ENCODE assay signal across 8 mouse cellular contexts in genomic region chr10:127739661-127740161, GRCm38 (mm10). TPM values are rescaled to one million over a fixed set of nuclear protein-coding genes. Genes with fewer than 3 reads are reported as not detected.
DNase-seq lines count a peak whose midpoint lies in the region; ATAC-seq and TF ChIP-seq lines count a peak whose summit lies in the region.

No protein-coding gene starts in this region.

- no peak for TF ChIP-seq CTCF in ES-Bruce4 (IDR thresholded peaks at IDR 0.05; ENCODE audit: low read depth, low read length)

- WGBS in heart, embryonic 10.5 days = 0% methylated on average over 53 of the region's 55 CpGs
- WGBS in embryonic facial prominence, embryonic 13.5 days = under 1% methylated on average over 48 of the region's 55 CpGs
- under 1% methylated on average over 33 of the region's 55 CpGs for WGBS in intestine, embryonic 14.5 days
- WGBS in lung, embryonic 15.5 days = under 1% methylated on average over 28 of the region's 55 CpGs

- no peak for TF ChIP-seq EP300 in ES-Bruce4 (IDR thresholded peaks at IDR 0.05; ENCODE audit: insufficient read depth, low read depth, low read length)

- no peaks in the 10 kb centered on the region for H3K27me3 ChIP-seq in heart, embryonic 10.5 days (ENCODE audit: insufficient read depth, poor library complexity, severe bottlenecking)
- no peaks in the 10 kb centered on the region for H3K27me3 ChIP-seq in ES-Bruce4 (ENCODE audit: control insufficient read depth, insufficient read depth, low read length, poor library complexity, severe bottlenecking)
- H3K27me3 ChIP-seq in embryonic facial prominence, embryonic 13.5 days = no peaks in the 10 kb centered on the region
- H3K27me3 ChIP-seq in intestine, embryonic 14.5 days (replicated peaks; ENCODE audit: control insufficient read depth, insufficient read depth, low read length) = no peaks in the 10 kb centered on the region
- H3K27me3 ChIP-seq in lung, embryonic 15.5 days = no peaks in the 10 kb centered on the region

- TF ChIP-seq POLR2A in ES-Bruce4 (IDR thresholded peaks at IDR 0.05; ENCODE audit: insufficient read depth, low read length) = no peak

- H3K27ac ChIP-seq in heart, embryonic 10.5 days = peak overlapping the region; percentile 96
- no peak overlapping the region for H3K27ac ChIP-seq in ES-Bruce4 (ENCODE audit: insufficient read depth, low read length)
- H3K27ac ChIP-seq in embryonic facial prominence, embryonic 13.5 days = peak overlapping the region; percentile 87
- peak overlapping the region; percentile 79 for H3K27ac ChIP-seq in intestine, embryonic 14.5 days (ENCODE audit: low read depth)
- peak overlapping the region; percentile 79 for H3K27ac ChIP-seq in lung, embryonic 15.5 days

- peaks cover 25% of the 10 kb centered on the region for H3K4me1 ChIP-seq in heart, embryonic 10.5 days
- peaks cover 1% of the 10 kb centered on the region for H3K4me1 ChIP-seq in ES-Bruce4 (ENCODE audit: control insufficient read depth, insufficient read depth, low read length)
- peaks cover 9% of the 10 kb centered on the region for H3K4me1 ChIP-seq in embryonic facial prominence, embryonic 13.5 days
- peaks cover 18% of the 10 kb centered on the region for H3K4me1 ChIP-seq in intestine, embryonic 14.5 days (replicated peaks; ENCODE audit: control insufficient read depth, insufficient read depth, low read length)
- peaks cover 14% of the 10 kb centered on the region for H3K4me1 ChIP-seq in lung, embryonic 15.5 days

- H3K4me3 ChIP-seq in heart, embryonic 10.5 days = peak overlapping the region; percentile 99
- peak overlapping the region; percentile 87 for H3K4me3 ChIP-seq in ES-Bruce4 (ENCODE audit: low read depth, low read length)
- peak overlapping the region; percentile 97 for H3K4me3 ChIP-seq in embryonic facial prominence, embryonic 13.5 days
- peak overlapping the region; percentile 87 for H3K4me3 ChIP-seq in intestine, embryonic 14.5 days (ENCODE audit: low read depth, low read length)
- H3K4me3 ChIP-seq in lung, embryonic 15.5 days = peak overlapping the region; percentile 92

- DNase-seq in heart, embryonic 10.5 days (ENCODE audit: low spot score) = no peak
- no peak for DNase-seq in heart, adult 9 months (ENCODE audit: low spot score in 2 of 2)
- peak; percentile 79 for DNase-seq in intestine, embryonic 14.5 days (ENCODE audit: low spot score)
- peak; percentile 43 to 75 for DNase-seq in spleen, postnatal 4 days (ENCODE audit: low spot score in 2 of 2)
- DNase-seq in ovary, postnatal 36 days (ENCODE audit: low spot score) = no peak

- peaks cover 35% of the 10 kb centered on the region for H3K36me3 ChIP-seq in heart, embryonic 10.5 days
- peaks cover 22% of the 10 kb centered on the region for H3K36me3 ChIP-seq in ES-Bruce4 (ENCODE audit: control insufficient read depth, insufficient read depth, low read length, poor library complexity, severe bottlenecking)
- H3K36me3 ChIP-seq in embryonic facial prominence, embryonic 13.5 days = peaks cover 35% of the 10 kb centered on the region
- H3K36me3 ChIP-seq in intestine, embryonic 14.5 days (ENCODE audit: control insufficient read depth, insufficient read depth, low read length) = peaks cover 34% of the 10 kb centered on the region
- H3K36me3 ChIP-seq in lung, embryonic 15.5 days = peaks cover 35% of the 10 kb centered on the region

- peak overlapping the region; percentile 73 for H3K4me2 ChIP-seq in embryonic facial prominence, embryonic 13.5 days
- H3K4me2 ChIP-seq in intestine, embryonic 14.5 days (ENCODE audit: low read length) = peak overlapping the region; percentile 86
- peak overlapping the region; percentile 58 for H3K4me2 ChIP-seq in lung, embryonic 15.5 days

- no peaks in the 10 kb centered on the region for H3K9me3 ChIP-seq in heart, embryonic 10.5 days
- H3K9me3 ChIP-seq in ES-Bruce4 (replicated peaks; ENCODE audit: control insufficient read depth, insufficient read depth, low read length, poor library complexity, severe bottlenecking) = no peaks in the 10 kb centered on the region
- H3K9me3 ChIP-seq in embryonic facial prominence, embryonic 13.5 days = no peaks in the 10 kb centered on the region
- no peaks in the 10 kb centered on the region for H3K9me3 ChIP-seq in intestine, embryonic 14.5 days (ENCODE audit: control insufficient read depth, low read length)
- H3K9me3 ChIP-seq in lung, embryonic 15.5 days = no peaks in the 10 kb centered on the region

- peak; percentile 64 for ATAC-seq in embryonic facial prominence, embryonic 13.5 days (ENCODE audit: insufficient number of reproducible peaks, insufficient read depth, low FRiP score, low TSS enrichment, low read depth)
- peak; percentile 59 for ATAC-seq in intestine, embryonic 14.5 days (replicated peaks; ENCODE audit: low FRiP score, low TSS enrichment, low read depth)
- peak; percentile 62 for ATAC-seq in lung, embryonic 15.5 days (ENCODE audit: borderline replicate concordance, extremely low read depth, low FRiP score, low TSS enrichment)

- peak overlapping the region; percentile 97 for H3K9ac ChIP-seq in ES-Bruce4 (ENCODE audit: low read depth, poor library complexity, severe bottlenecking)
- H3K9ac ChIP-seq in embryonic facial prominence, embryonic 13.5 days = peak overlapping the region; percentile 98
- H3K9ac ChIP-seq in intestine, embryonic 14.5 days (ENCODE audit: low read length) = peak overlapping the region; percentile 96
- peak overlapping the region; percentile 96 for H3K9ac ChIP-seq in lung, embryonic 15.5 days

RNA-seq across cellular contexts. Expression of gene Zbtb39, which starts 0.4 kb away (rescaled TPM):
- polyA plus RNA-seq in heart, embryonic 10.5 days (2016; fragmentation: Nextera tagmentation; extraction: Ambion mirVana) = 2.4 and 4.9 TPM in 2 replicates
- 14.6 and 15.6 TPM in 2 replicates for polyA plus RNA-seq in ES-Bruce4 (2011; ENCODE audit: insufficient read depth, insufficient read length, low read depth, missing spikeins)
- 3.7 TPM in 2 replicates for polyA plus RNA-seq in embryonic facial prominence, embryonic 13.5 days (2015; fragmentation: Nextera tagmentation; extraction: Ambion mirVana)
- 3.9 and 4.1 TPM in 2 replicates for polyA plus RNA-seq in intestine, embryonic 14.5 days (2014; fragmentation: Nextera tagmentation; extraction: Ambion mirVana)
- polyA plus RNA-seq in lung, embryonic 15.5 days (2015; fragmentation: Nextera tagmentation; extraction: Ambion mirVana) = 2.9 and 3.1 TPM in 2 replicates

RNA-seq across cellular contexts. Expression of gene Gpr182, which starts 11.8 kb away (rescaled TPM):
- polyA plus RNA-seq in heart, embryonic 10.5 days (2016; fragmentation: Nextera tagmentation; extraction: Ambion mirVana) = 15.2 and 22.1 TPM in 2 replicates
- not detected in 2 replicates for polyA plus RNA-seq in ES-Bruce4 (2011; ENCODE audit: insufficient read depth, insufficient read length, low read depth, missing spikeins)
- polyA plus RNA-seq in embryonic facial prominence, embryonic 13.5 days (2015; fragmentation: Nextera tagmentation; extraction: Ambion mirVana) = 0.90 and 1.2 TPM in 2 replicates
- polyA plus RNA-seq in intestine, embryonic 14.5 days (2014; fragmentation: Nextera tagmentation; extraction: Ambion mirVana) = 0.39 and 0.43 TPM in 2 replicates
- polyA plus RNA-seq in lung, embryonic 15.5 days (2015; fragmentation: Nextera tagmentation; extraction: Ambion mirVana) = 10.4 and 11.8 TPM in 2 replicates

RNA-seq across cellular contexts. Expression of gene Tac2, which starts 15.4 kb away (rescaled TPM):
- 8.9 and 24.6 TPM in 2 replicates for polyA plus RNA-seq in heart, embryonic 10.5 days (2016; fragmentation: Nextera tagmentation; extraction: Ambion mirVana)
- not detected in 2 replicates for polyA plus RNA-seq in ES-Bruce4 (2011; ENCODE audit: insufficient read depth, insufficient read length, low read depth, missing spikeins)
- polyA plus RNA-seq in embryonic facial prominence, embryonic 13.5 days (2015; fragmentation: Nextera tagmentation; extraction: Ambion mirVana) = 0.55 TPM in 1 of 2 replicates, not detected in the other
- 5.3 and 8.3 TPM in 2 replicates for polyA plus RNA-seq in intestine, embryonic 14.5 days (2014; fragmentation: Nextera tagmentation; extraction: Ambion mirVana)
- polyA plus RNA-seq in lung, embryonic 15.5 days (2015; fragmentation: Nextera tagmentation; extraction: Ambion mirVana) = not detected in 2 replicates

RNA-seq across cellular contexts. Expression of gene Rdh1, which starts 19.8 kb away (rescaled TPM):
- polyA plus RNA-seq in heart, embryonic 10.5 days (2016; fragmentation: Nextera tagmentation; extraction: Ambion mirVana) = 0.06 and 0.13 TPM in 2 replicates
- polyA plus RNA-seq in ES-Bruce4 (2011; ENCODE audit: insufficient read depth, insufficient read length, low read depth, missing spikeins) = 0.40 and 0.67 TPM in 2 replicates
- 0.06 TPM in 1 of 2 replicates, not detected in the other for polyA plus RNA-seq in embryonic facial prominence, embryonic 13.5 days (2015; fragmentation: Nextera tagmentation; extraction: Ambion mirVana)
- 0.07 TPM in 1 of 2 replicates, not detected in the other for polyA plus RNA-seq in intestine, embryonic 14.5 days (2014; fragmentation: Nextera tagmentation; extraction: Ambion mirVana)
- polyA plus RNA-seq in lung, embryonic 15.5 days (2015; fragmentation: Nextera tagmentation; extraction: Ambion mirVana) = not detected in 2 replicates

RNA-seq across cellular contexts. Expression of gene Rdh16f1, which starts 19.9 kb away (rescaled TPM):
- not detected in 2 replicates for polyA plus RNA-seq in heart, embryonic 10.5 days (2016; fragmentation: Nextera tagmentation; extraction: Ambion mirVana)
- not detected in 2 replicates for polyA plus RNA-seq in ES-Bruce4 (2011; ENCODE audit: insufficient read depth, insufficient read length, low read depth, missing spikeins)
- not detected in 2 replicates for polyA plus RNA-seq in embryonic facial prominence, embryonic 13.5 days (2015; fragmentation: Nextera tagmentation; extraction: Ambion mirVana)
- polyA plus RNA-seq in intestine, embryonic 14.5 days (2014; fragmentation: Nextera tagmentation; extraction: Ambion mirVana) = not detected in 2 replicates
- polyA plus RNA-seq in lung, embryonic 15.5 days (2015; fragmentation: Nextera tagmentation; extraction: Ambion mirVana) = 0.15 TPM in 1 of 2 replicates, not detected in the other

Comparison
In these comparisons a context has a peak if more than half of its experiments do, and no peak if none do; other contexts are left out.
1. DNase-seq: peak in intestine, embryonic 14.5 days (single experiment) and spleen, postnatal 4 days (2 of 2); none in heart, embryonic 10.5 days (single experiment), heart, adult 9 months (0 of 2) and ovary, postnatal 36 days (single experiment).
2. Peak in every context shown above with its lines, with median percentiles within 50 percentile points of each other: H3K4me3 ChIP-seq, H3K9ac ChIP-seq, ATAC-seq and H3K4me2 ChIP-seq.